Mouse (Mus musculus): ENCODE measurements at regions not wholly inside any gene's neighbourhood (a gene's known extent, or its start where the extent isn't known, plus 50 kb on each side); places are given as distances from the start of the nearest gene placed in this dataset.

- no peak for ATAC-seq (replicated peaks; ENCODE audit: poor library complexity)
Observed at GRCm38 (mm10) chr4:26273754-26274153, 72.9 kb downstream of the Manea start.

- ATAC-seq (replicated peaks; ENCODE audit: poor library complexity), result no peak
Observed at GRCm38 (mm10) chr4:26259230-26260029, 87.3 kb downstream of the Manea start.

GRCm38 (mm10) chr4:26255889-26256288 is 90.8 kb downstream of the Manea start:
- no peak for ATAC-seq (replicated peaks; ENCODE audit: poor library complexity)

GRCm38 (mm10) chr4:26247925-26248856 is 98.5 kb downstream of the Manea start:
- ATAC-seq (replicated peaks; ENCODE audit: poor library complexity), result peak; percentile 90

- no peak for ATAC-seq (replicated peaks; ENCODE audit: poor library complexity)
Observed at GRCm38 (mm10) chr4:26223267-26223666, 123.4 kb downstream of the Manea start.
